Mouse (Mus musculus) Muller cell, postnatal 12 days (primary cell): ENCODE results near the gene Mast3.

Source experiments
- DNase-seq: peaks from one replicate; pipeline ENCODE4 v3.0.0-alpha.2; 2015; ENCODE audit errors: inconsistent ontology term

Gene Mast3

DNA sequence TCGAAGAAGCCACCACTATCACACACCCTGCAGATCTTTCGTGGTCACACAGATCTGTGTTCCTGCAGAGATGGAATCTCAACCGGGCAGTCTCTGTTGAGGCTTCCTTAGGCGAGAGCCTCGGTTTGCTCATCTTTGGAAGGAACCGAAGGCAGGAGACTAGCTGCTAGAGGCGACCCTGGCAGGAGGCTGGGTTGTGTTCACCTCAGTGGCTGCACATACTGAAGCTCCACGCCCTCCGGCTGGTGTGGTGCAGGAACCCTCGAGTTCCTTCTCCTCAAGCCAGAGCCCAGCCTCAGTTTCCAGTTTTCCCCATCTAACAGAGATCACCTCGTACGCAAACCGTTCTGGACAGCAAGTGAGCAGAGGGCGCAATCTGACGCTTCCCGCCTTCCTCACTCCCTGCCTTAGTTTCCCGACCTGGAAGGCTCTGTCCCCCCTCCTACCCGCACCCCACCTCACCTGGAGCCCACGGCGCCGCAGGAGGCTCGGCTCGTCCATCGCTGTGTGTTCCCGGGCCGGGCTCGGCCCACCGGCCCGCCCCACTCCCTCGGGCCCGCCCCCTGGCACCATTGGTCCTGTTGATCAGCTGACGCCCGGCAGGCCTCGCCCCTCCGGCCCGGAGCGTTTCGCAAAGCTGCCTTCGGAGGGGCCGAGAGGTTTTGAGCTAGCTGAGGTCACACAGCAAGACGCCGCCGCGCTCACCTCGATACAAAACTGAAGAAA, at the start of gene Mast3:
Mast3 (minus strand) TSS at position 574 of the 726 bp plus-strand sequence.
- DNase-seq = peak; percentile 88

DNA sequence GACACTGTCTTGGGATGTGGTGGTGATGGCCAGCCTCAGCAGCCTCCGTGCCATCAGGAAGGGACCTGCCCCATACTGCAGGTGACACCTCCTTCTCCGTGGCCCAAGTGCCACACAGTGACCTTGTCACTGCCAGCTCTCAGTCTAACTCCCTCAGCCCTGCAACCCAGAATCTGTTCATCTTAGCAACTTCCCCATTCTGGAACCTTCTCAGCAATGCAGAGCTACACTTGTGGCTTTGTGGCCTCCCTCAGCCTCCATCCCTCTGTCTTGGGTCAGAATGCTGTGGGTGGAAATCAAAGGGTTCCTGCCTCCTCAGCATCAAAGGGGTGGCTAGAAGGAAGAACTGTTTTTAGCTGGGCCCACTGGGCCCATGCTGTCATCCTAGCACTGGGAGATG, 49.0 kb upstream of the Mast3 start:
- DNase-seq = no peak

DNA sequence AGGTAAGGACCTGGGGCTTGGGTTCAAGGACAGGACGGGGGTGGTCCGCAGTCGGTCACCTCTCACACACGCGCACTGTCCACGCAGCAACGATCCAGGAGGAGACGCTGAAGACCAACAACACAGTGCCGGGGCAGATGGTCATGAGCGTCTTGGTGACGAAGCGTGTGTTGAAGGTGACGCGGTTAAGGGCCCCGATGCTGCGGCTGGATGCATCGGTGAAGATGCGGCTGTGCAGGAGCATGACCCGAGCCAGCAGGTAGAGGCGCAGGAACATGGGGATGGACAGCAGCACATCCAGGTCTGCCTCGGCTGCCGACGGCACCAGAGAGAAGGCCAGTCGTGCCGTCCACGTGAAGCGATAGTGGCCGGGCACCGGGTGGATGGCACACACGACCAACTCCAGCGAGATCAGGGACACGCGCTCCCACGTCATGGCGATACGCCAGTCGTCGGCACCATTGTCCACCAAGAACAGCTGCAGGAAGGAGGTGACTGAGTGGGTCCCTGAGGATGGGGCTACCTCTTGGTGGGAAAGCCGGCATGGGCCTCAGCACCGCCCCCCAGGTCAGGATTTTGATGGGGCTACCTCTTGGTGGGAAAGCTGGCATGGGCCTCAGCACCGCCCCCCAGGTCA, 47.9 kb upstream of the Mast3 start:
- no peak for DNase-seq

DNA sequence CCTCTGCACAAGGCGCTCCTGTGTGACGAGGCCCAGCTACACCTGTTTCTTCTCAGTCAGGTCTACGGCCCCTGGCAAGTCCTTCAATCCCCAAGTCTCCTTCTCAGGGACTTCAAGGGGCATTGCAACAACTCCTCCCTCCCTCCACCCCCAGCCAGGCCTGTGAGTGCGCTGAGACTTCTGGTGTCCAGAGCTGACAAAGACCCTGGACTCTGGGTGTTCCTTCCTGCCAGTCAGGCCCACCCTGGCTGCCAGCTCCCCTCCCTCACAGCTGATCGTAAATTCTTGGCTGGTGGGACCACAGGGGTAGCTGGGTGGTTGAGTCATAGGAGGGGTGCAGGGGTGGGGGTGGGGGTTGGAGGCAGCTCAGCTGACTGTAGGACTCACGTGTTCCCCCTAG, 47.0 kb upstream of the Mast3 start:
- no peak for DNase-seq

DNA sequence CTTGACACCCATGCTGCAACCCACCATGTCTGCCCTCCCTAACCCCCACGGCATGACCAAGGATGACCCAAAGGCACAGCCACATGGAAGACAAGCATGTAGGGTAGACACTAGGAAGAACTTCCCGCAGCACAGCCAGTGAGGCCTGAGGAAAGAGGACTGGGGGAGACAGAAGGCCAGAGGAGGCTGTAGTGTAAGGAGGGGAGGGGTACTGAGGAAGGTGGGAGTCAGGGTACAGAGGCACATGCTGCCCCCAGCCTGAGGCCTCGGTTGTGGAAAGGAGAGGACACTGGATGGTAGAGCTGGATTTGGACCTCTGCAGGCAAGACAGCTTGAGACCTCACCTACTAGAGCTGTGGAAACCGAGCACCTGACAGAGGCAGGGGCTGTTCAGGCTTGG, 46.1 kb upstream of the Mast3 start:
- DNase-seq = no peak

DNA sequence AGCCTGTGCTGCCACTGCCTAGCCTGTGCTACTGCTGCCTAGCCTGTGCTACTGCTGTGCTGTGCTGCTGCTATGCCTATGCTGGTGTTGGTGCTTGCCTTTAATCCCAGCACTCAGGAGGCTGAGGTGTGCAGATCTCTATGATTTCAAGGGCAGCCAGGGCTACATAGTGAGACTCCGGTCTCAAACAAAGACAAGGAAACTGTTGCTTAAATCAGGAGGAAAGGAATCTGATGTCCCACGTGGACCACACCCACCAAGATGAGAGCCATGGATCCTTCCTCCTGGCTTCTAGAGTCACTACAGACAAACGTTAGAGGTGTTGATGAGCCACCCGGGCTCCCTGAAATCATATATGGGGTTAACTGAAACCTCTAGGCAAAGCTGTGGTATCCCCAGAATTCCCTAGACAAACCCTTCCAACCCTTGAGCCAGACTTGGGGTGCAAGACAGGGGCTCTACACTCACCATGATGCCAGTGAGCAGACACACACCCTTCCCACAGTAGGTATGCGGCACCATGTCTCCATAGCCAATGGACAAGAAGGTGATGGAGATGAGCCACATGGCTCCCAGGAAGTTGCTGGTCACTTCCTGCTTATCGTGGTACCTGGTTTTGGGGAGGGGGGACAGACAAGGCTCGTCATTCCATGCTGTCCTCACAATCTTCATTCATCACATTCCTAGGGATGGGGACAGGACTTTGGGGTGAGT, 45.4 kb upstream of the Mast3 start:
- no peak for DNase-seq

DNA sequence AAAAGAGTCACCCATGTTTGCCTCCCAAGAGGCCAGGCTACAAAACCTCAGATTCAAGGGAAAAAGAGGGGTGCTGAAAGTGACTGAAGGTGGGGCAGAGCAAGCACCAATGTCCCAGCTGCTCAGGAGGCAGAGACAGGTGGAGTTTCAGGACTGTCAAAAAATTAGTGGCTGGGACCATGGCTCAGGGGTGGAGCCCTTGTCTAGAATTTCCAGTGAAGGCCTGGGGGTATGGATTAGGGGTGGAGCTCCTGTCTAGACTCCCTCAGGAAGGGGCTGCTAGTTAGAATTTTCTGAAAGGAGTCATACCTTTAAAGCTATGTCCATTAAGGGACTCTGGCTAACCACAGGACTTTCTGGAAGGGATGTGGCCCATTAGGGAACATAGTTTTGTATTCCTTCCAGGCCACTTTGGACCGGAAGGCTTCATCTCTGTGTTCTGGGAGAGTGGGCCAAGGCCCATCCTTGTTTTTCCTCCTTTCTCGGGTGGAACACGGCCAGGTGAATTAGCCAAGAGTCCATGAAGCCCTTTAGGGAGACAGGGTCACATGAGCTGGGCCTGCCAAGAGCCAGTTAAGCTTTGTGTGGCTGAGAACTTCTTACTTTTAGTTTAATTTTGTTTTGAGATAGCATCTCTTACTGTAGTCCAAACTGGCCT, 44.6 kb upstream of the Mast3 start:
- no peak for DNase-seq

DNA sequence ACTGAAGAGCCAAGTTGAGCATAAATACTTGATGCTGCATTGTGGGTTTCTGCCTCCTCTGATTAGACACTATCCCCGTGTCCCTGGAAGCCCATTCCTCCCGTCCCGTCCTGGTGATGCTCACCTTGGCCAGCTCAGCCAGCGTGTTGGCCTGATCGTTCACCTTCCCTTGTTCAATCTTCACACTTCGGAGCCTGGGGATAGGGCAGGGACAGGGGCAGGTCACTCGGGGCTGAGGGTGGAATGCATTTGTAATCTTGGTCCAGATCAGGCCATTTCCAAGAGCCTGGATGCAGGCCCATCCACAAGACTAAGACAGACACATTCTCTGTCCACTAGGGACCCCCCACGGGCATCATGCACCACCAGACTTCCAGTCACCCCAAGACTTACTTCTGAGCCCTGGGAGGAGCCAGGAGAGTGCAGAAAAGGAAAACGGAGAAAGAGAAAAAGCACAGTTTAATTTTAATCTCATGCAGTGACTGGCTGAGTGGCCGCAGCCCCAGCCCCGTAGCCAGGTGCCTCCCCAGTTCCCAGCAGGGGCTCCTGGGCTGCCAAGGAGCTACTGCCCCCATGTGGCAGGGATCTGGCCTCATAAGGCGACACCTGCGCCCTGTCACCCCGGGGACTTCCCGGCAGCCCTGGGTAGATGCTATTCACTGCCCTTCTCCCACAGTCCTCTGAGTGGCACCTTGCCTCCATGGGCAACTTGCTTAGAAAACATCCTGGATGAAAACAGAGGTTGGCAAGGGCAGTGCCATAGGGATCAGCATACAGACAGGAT, 41.7 kb upstream of the Mast3 start:
- no peak for DNase-seq

DNA sequence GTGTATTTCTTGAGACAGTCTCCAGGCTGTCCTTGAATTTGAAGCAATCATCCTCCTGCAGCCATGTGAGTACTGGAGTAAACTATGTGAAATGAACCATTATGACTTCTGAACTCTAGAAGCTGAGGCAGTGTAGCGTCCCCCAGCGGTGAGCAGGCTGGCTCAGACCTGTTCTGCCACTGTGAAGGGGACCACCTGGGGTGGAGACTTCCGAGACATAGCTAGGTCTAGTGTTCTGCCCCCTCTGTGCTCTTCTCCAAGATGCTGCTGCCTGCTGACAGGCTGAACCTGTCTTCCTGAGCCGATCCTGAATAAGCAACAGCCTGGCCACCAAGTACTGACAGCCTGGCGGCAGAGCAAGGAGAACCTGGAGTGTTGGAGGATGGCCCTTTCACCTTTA, 40.3 kb upstream of the Mast3 start:
- no peak for DNase-seq

DNA sequence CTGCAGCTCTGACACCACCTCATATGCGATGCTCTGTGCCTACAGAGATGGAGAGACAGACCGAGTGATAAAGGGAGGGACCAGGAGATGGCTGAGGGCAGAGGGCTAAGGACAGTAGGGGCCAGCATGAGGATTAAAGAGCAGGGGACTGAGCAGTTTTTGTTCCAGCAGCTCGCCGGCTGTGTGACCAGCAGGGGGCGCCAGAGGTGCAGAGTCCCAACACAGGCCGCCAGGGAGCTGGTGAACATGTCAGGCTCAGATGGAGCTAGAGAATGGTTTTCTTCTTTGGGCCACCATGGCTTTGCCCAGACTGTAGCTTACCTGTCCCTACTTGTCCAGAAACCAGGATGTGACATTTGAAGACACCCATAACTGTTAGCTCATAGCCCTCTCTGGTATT, 39.7 kb upstream of the Mast3 start:
- DNase-seq = peak; percentile 80

DNA sequence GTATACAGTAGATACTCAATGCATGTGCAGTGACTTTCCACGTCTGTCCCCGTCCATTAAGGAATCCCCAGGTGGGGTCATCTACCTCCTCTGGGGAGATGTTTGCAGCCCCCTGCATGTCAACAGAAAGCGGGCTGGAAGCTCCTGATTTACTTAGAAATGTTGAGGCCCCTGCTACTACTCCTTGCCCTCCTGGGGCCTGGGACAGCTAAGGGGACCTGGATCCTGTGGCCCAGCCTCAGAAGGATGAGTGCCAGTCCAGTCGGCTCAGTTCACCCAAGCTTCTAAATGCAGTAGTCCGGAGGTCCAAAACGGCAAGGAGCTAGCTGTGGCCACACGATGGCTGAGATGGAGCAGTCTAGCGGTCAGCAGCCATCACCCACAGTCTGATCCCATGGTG, 39.1 kb upstream of the Mast3 start:
- DNase-seq = no peak

DNA sequence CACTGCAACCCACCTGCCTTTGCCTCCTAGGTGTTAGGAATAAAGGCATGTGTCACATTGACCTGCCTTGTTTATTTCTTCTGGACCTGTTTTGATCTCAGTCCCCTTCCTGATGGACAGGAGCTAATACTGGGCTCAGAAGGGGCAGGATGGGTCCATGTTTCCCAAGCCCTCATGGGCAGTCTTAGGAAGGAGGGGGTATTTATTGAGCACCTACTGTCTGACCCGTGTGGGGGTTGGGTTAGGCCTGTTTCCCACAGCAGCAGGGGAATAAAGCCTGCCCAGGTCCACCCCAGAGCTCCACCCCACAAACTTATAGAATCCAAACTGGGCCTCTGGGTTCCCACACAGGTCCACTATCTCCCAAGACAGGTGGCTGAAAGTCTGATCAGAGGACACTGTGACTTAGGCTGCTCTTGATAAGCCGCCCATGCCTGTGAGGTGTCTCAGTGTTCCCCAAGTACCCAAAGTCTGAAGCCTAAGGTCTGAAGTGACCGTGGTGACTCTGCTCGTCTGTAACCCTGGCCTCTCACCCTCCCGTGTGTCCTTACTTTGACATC, 38.4 kb upstream of the Mast3 start:
- no peak for DNase-seq

DNA sequence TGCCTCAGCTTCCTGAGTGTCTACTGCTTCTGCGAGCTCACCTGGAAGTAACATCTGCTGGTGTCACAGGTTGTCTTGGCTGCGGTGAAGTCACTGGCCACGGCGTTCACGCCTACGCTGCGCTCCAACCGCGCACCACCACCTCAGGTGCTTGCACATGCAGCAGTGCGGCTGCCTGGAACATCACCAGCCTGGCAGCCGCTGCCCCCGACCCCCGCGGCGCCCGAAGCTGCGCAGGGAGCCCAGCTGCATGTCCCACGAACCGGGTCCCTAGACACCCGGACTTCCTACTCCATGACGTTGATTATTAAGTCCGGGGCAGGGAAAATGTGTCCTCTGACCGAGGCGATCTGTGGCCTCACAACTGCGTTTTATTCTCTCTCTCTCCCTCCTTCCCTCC, 37.6 kb upstream of the Mast3 start:
- DNase-seq = no peak

DNA sequence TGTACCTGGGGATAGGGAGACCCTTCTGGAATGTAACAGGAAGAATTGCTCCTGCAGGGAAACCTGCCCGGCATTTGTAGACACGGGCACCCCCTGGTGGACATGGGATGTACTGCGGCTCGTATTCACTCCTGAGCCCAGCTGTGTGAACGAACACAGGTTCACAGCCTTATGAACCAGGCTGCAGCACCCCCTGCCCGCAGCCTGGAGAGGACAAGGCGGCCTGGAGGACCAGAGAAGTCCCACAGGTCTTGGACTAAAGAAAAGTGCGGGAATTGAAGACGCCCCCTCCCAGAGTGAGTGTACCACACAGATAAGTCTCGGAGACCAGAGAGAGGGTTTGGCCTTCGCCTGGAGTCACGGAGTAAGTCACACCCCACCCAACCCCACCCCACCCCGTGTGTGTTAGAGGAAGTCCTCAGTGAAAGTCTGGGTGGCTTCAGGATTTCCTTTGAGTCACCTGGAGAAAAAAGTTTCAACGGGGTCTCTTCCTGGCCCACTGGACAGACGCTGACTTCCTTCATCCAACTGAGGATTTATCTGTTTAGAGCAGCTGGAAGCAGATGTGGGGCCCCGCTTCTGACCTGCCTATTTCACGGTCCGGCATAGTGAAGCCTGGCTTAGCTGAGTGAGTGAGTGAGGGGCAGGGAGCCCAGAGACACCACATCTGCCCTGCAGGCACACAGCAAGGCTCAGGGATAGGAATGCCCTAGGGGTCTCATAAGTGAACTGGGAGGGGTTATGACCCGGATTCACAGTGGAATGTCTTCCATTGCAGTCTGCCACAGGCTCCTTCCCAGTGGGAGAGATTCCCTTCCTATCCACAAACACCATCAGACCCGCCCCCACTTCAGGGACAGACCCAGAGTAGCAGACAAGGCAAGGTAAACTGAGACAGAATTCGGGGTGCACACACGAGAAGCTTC, 36.6 kb upstream of the Mast3 start:
- DNase-seq = peak; percentile 87

DNA sequence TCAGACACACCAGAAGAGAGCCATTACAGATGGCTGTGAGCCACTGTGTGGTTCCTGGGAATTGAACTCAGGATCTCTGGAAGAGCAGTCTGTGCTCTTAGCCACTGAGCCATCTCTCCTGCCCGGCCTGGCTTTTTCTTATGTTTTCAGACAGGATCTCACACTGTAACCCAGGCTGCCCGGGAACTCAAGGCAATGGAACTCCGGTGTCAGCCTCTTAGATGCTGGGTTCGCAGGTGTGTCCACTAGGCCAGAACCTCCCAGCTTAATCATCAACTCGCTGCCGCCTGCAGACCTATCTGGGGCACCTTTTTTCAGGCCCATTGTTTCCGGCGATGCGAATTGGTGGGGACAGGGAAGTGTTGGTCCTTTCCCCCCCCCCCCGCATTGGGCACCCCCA, 35.7 kb upstream of the Mast3 start:
- no peak for DNase-seq

DNA sequence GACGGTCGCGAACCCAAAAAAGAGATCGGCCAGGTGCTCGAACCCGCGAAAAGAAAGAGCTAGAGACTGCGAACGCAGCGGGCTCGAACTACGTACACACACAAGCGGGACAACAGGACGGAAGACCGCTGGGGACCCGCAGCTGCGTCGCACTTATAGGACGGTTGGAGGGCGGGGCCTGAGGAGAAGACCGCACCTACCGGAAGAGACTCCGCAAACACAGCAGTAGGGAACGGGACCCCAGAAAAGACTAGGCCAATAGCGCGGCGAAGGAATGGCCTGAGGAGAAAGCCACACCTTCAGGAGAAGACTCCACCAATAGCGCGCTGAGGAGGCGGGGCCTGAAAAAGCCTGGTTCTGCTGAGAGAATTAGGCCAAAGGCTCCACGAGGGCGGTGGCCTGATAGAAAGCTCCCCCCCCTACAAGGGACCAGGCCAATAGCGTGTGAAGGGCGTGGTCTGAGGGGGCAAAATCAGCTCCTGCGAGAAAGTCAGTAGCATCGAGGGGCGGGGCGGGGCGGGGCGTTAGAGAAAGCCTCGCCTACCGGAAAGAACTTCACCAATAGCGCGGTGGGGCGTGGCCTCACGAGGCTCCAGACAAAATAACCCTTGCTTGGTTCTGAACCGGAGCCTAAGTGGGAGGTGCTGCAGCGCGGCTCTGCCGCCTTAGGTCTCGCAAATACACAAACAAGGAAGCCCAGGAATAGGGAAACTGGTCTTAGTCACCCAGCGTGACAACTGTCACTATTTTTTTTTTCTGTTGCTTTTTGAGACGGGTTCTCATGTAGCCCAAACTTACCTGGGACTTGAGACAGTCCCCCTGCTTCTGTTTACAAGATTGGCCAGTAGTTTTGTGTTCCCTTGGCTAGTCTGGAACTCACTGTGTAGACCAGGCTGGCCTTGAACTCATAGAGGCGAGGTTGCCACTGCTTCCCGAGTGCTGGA, 34.8 kb upstream of the Mast3 start, which contains the start of gene Arrdc2:
Arrdc2 (minus strand) TSS at position 313 of the 944 bp plus-strand sequence.
- DNase-seq = peak; percentile 100

DNA sequence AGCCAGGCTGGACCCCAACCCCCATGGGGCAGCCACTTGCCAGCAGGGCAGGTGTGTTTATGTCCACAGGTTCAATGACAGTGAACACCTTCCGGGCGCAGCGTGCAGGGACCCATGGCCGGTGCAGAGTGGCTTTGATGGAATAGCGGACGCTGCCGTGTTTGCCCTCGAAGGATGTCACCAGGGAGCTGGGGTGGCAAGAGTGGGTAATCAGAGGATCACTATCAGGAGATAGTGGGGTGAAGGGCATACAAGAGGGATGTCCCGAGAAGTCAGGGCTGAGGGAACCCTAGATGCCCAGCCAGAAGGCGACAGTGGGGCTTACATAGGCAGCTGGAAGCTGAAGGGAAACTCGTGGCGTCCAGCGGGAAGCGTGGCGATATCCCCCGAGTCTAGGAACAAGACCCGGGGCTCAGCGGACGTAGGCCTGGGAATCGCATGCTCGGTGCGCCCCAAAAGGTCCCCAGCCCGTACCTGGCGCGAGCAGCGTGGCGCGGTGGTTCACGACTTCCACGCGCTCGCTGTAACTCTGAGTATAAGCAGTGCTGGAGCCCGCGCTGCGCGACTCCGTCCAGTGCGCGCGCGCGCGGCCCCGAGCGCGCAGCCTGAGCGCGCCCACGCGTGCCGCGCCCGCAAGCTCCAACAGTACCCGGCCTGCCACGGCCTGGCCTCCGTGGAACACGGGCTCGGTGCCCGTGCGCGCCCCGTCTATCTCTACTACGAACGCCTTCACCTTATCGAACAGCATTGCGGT, 34.0 kb upstream of the Mast3 start:
- no peak for DNase-seq

DNA sequence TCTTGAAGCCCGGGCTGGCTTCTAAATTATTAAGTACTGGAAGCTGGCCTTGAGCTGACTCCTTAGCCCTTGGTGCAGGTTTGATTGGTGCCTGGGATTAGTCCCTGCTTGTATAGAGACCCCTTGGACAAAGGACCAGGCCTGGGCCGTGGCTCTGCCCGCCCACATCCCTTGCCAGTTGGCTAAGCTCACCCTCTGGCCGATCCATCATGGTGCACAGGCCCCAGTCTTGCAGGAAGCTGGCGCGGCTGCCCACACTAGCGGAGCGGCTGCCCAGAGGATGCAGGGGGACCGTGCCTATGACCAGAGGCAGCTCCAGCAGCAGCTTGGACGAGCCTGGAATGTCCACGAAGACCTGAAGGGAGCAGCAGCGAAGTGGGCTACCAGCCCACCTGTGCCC, 31.8 kb upstream of the Mast3 start:
- DNase-seq = no peak
